Mouse (Mus musculus) activated CD4-positive, CD25-positive, alpha-beta regulatory T cell, adult 4 months (primary cell): ENCODE results near the gene Plxnb2. TPM values are rescaled to one million over a fixed set of nuclear protein-coding genes. Genes with fewer than 3 reads are reported as not detected.

Experiments used
- ATAC-seq: one replicate; pipeline ENCODE4 v1.8.0; 2017
- polyA plus RNA-seq, 2 experiments: library from polyadenylated mRNA; unstranded; fragments of 100-300 nt; shearing (Covaris generic); gene quantifications; one replicate each; pipeline ENCODE4 v1.2.1; 2017

The Plxnb2 gene
- polyA plus RNA-seq, 2 experiments from 2014 or later, result 1.0 to 2.1 TPM

DNA sequence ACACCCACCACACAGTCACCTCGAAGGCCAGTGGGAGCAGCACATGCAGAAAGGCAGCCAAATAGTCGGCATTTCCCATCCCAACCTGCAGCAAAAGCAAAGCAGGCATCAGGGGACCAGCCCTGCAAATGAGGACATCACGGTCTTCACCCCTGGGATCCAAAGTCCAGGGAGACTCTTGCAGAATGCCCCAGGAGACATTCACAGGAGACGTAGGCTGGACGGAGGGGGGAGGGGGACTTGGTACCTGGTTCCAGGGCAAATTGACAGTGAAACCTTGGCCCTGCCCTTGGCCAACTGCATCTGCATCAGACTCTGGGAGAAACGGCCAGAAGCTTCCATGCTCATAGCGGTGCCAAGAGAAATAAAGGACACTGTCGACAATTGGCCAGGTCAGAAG lies 54.0 kb downstream of the Plxnb2 start:
- ATAC-seq, result no peak

DNA sequence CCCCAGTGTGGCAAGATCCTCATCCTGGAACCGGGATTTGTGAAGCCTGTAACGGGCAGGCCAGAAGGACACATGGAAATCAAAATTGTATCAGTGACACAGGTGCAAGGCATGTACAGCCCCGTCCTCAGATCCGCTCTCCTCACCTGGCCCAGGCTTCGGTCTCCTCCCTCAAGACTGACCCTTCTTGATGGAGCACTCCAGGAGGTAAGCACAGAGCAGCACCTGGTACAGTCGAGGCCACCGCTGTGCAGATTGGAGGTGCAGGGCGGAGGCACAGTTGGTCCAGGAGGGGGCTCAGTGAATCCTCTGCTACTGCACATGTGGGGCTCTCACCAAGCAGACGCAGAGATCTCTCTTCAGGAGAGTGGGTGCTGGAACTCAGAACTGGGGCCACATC lies 55.2 kb downstream of the Plxnb2 start:
- ATAC-seq, result no peak

DNA sequence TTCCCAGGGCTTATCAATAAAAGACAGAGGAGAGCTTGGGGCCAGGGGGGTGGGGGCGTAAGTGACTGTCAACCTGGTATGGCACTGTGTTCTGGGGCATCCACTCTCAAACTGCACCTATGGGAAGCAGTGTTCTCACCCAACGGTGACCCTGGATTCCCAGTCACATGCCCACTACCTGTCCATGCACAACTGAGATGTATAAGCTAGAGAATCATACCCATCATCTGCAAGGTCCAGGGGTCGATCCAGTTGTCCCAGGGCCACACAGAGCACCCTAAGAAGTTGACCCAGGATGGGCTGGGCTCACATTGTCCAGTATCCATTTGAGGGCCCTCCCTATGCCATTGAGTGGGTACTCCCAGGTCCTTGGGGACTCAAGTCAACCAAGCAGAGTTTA lies 56.3 kb downstream of the Plxnb2 start:
- no peak for ATAC-seq

DNA sequence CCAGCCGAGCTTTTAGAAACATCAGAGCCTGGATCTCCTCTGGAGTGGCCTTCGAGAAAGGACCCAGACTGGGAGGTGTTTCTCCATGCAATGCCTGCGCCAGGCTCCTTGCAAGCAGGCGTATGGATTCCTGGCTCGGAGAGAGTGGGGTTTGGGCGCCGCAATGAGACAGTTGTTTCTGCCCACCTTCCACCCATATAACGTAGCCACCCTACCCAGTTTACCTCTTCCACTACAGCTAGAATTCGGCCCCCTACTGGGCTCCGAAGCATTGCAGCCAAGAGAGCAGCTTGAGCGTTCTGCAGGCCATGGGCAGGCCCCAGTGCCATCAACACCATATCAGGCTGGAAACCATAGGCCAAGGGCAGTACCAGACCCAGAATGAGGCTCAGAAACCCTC lies 57.0 kb downstream of the Plxnb2 start:
- ATAC-seq, result no peak

DNA sequence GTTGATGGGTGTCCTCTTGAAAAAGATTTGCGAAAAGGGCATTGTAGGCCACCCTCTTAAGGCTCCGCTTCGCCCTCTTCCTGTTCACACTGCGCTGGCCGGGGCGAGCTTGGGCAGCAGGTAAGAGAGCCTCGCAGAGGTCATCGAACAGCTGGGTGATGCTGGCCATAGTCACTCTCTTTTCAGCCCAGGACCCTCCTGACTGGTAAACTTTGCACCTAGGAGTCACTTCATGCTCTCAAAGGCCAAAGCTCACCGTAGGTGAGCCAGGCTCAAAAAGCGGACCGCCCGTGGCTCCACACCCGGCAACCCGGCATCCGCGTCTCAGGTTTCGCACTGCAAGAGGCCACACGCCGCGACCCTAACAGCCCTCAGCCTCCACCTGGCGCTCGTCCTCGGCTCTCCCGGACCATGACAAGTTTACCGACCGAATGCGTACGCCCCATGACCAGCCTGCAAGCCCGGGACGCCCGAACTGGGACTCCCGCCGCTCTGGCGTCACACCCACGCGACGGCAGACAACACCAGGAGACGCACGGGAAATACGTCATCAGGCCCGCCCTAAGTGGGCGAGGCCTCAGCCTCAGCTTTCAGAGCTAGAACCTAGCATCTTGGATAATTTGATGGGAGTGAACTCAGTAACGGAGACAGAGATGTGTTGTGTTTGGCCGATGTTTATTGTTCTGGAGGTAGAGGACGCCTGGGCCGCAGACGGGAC lies 57.8 kb downstream of the Plxnb2 start, which contains the start of gene Tubgcp6:
Gene Tubgcp6, minus strand, starts transcription at position 464 of the 718 bp plus-strand sequence.
- peak; percentile 82 for ATAC-seq

DNA sequence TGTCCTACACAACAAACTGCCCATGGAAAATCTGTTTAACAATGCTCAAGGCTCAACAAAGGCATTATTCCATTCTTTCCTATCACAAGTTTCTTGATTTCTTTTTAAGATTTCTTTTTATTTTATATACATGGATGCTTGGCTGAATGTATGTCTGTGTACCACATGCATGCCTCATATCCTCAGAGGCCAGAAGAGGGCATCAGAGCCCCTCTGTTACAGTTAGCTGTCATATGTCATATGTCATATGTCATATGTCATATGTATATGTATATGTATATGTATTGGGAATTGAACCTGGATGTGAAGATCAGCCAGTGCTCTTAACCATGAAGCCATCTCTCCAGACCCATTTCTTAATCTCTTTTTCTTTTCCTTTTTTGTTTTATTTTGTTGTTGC lies 62.6 kb downstream of the Plxnb2 start:
- ATAC-seq, result peak; percentile 55

DNA sequence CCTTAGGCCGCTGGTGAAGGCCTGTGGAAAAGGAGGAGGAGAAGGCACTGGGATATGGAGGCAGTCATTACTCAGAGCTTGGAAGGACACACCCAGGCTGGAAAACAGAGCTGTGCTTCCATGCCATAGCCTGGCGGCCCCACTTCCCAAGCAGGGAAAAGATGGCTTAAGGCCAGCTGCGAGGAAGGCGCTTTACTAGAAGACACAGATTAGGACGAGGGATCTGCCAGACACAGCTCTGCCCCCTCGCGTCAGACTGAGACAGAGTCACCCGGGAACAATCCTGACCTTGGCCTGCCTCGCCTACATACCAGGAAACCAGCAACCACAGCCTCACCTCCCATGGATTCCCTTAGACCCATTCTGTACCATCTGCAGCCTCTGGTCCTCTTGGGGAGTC lies 70.4 kb downstream of the Plxnb2 start:
- no peak for ATAC-seq

DNA sequence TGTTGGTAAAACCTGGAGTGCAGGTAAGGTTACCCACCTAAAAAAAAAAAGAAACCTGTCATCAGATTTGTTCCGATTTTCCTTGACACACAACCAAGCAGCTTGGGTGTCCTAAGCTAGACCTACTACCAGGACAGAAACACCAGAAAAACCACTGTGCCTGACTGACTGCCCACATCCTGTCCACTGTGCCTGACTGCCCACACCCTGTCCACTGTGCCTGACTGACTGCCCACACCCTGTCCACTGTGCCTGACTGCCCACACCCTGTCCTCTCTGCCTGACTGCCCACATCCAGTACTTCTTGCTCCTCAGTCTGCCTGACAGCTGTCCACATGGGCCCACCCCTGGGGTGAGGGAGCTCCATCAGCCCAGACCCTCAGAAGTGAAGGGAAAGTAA lies 73.6 kb downstream of the Plxnb2 start:
- no peak for ATAC-seq

DNA sequence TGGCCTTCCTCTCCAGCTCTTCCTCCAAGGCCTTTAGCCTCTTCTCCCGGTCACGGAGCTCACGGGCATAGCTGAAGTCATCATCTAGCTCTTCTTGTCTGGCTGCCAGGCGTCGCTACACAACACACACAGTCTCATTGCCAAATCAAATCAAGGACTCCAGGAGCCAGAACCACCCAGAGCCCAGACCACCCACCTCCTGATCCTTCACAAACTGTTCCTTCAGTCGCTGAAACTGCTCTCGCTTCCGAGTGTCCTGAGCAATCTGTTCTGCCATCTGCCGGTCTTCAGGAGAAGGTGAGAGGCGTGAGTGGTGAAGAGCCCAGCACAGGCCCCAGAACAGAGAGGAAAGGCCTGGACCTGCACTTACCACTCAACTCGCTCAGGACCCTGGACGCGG lies 74.5 kb downstream of the Plxnb2 start:
- ATAC-seq, result no peak

Other genes starting within 250 kb of the Plxnb2 start
- not detected for gene Ttll8, start 226.4 kb downstream of the Plxnb2 start, polyA plus RNA-seq
- not detected for gene Mlc1, start 201.8 kb downstream of the Plxnb2 start, polyA plus RNA-seq
- not detected for gene Mov10l1, start 197.9 kb downstream of the Plxnb2 start, polyA plus RNA-seq
- not detected for gene Panx2, start 121.1 kb downstream of the Plxnb2 start, polyA plus RNA-seq
- 10 to 100 TPM; 29.5 to 33.9 TPM for gene Trabd, start 105.7 kb downstream of the Plxnb2 start, polyA plus RNA-seq
- gene Selenoo, start 91.7 kb downstream of the Plxnb2 start, polyA plus RNA-seq, result 1 to 10 TPM; 8.8 to 9.1 TPM
- 10 to 100 TPM; 12.6 to 13.2 TPM for gene Tubgcp6, start 57.7 kb downstream of the Plxnb2 start, polyA plus RNA-seq
- 10 to 100 TPM; 14.3 to 16.1 TPM for gene Hdac10, start 52.1 kb downstream of the Plxnb2 start, polyA plus RNA-seq
- gene Mapk12, start 40.1 kb downstream of the Plxnb2 start, polyA plus RNA-seq, result 1 to 10 TPM; 1.1 to 2.1 TPM
- 10 to 100 TPM; 21.2 to 22.5 TPM for gene Mapk11, start 31.2 kb downstream of the Plxnb2 start, polyA plus RNA-seq
- gene Dennd6b, start 15.7 kb upstream of the Plxnb2 start, polyA plus RNA-seq, result 1 to 10 TPM; 7.7 to 8.4 TPM
- 10 to 100 TPM; 20.8 to 25.1 TPM for gene Ppp6r2, start 30.8 kb upstream of the Plxnb2 start, polyA plus RNA-seq
- gene Sbf1, start 134.5 kb upstream of the Plxnb2 start, polyA plus RNA-seq, result 100 to 1,000 TPM in 1 of 2 experiments, 10 to 100 TPM in 1; 80.4 to 102 TPM
- not detected for gene Adm2, start 141.9 kb upstream of the Plxnb2 start, polyA plus RNA-seq
- not detected for gene Miox, start 153.6 kb upstream of the Plxnb2 start, polyA plus RNA-seq
- 10 to 100 TPM; 20.8 to 38.6 TPM for gene Lmf2, start 174.9 kb upstream of the Plxnb2 start, polyA plus RNA-seq
- 100 to 1,000 TPM; 141 to 171 TPM for gene Ncaph2, start 174.9 kb upstream of the Plxnb2 start, polyA plus RNA-seq
- 1 to 10 TPM; 2.1 to 4.9 TPM for gene Sco2, start 193.1 kb upstream of the Plxnb2 start, polyA plus RNA-seq
- under 1 TPM; 0.61 to 0.74 TPM for gene Tymp, start 196.3 kb upstream of the Plxnb2 start, polyA plus RNA-seq
- gene Odf3b, start 198.5 kb upstream of the Plxnb2 start, polyA plus RNA-seq, result 1 to 10 TPM; 1.2 to 1.9 TPM
- under 1 TPM in 1 of 2 experiments, not detected in 1; 0.23 TPM for gene Klhdc7b, start 204.1 kb upstream of the Plxnb2 start, polyA plus RNA-seq
- gene Syce3, start 229.7 kb upstream of the Plxnb2 start, polyA plus RNA-seq, result not detected
- under 1 TPM; 0.26 to 0.57 TPM for gene Cpt1b, start 245.1 kb upstream of the Plxnb2 start, polyA plus RNA-seq
- gene C730034F03Rik, start 248.8 kb upstream of the Plxnb2 start, polyA plus RNA-seq, result 1 to 10 TPM; 4.1 to 5.8 TPM
- gene Gm44502, start 248.9 kb upstream of the Plxnb2 start, polyA plus RNA-seq, result not detected
- 10 to 100 TPM; 50.7 to 55.4 TPM for gene Chkb, start 249.1 kb upstream of the Plxnb2 start, polyA plus RNA-seq